Mouse (Mus musculus) lung, postnatal 4 days (tissue): ENCODE results near the gene Irf3.

Experiments
- DNase-seq, 2 experiments: peaks; one replicate each; pipeline ENCODE4 v3.0.0; 2021

Gene Irf3

DNA sequence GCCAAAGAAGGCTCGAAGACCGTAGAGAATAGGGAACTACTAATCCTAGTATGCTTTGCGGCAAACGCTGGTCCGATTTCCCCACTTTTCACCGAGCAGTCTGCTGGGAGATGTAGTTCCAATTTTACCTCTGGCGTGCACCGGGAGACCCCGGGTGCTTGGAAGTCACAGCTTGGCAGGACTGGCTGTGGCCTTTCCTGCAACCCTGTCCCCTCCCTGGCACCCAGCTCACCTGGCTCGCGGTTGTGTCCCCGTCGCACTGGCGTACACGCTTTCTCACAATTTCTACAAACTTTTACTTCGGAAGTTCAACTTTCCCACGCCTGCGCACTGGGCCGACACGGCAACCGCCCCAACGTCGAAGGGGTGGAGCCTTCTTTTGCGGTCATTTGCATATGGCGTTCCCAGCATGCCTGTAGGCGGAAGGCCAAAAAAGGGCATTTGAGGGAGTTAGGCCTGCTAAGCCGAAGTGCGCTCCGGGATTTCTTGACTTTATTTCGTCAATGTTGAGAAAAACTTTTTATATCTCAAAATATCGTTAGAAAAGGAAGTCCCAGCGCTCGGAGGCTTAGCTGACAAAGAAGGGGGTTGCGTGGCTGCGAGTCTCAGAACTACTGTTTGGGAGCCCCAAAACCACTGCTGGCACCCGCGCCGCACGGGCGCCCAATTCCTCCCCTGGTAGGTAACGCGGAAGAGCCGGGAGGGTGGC, at the start of gene Irf3:
Gene Irf3, plus strand, starts transcription at position 418 of the 709 bp plus-strand sequence.
- peak; percentile 96 to 98 for DNase-seq

DNA sequence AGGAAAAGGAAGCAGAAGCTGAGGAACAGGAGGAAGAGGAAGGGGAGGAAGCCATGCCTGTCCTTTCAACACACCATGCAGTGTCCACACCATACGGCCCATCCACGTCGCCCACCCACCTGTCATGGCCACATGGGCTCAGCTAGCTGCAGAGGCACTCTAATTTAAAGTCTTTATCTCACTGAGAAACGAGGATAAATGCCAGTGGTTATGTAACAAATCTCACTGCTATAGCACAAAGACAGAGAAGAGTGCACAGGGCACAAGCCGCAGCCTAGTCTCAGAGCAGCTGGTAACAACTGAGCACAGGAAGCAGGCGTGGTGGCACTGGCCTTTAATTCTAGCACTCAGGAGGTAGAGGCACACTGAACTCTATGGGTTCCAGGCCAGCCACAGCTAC, 47.5 kb upstream of the Irf3 start:
- no peak for DNase-seq

DNA sequence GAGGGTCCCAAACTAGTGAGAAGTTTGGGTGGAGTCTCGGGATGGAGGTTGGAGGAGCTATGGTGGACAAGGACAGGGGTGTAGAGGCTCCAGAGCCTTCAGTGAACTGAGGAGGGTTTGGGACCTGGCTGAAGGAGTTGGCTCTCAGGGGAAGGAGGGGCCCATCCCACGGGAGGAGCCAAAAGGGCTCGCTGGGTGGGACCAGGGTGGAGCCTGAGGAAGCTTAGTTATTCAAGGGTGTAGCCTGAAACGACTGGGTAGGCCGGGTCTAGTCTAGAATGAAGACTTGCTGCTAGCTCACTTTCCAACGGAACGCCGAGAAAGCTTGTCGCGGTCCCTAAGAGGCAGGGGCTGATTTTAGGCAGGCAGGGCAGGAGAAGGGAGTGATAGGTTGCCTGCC, 45.5 kb upstream of the Irf3 start:
- DNase-seq: peak; percentile 84 to 88

DNA sequence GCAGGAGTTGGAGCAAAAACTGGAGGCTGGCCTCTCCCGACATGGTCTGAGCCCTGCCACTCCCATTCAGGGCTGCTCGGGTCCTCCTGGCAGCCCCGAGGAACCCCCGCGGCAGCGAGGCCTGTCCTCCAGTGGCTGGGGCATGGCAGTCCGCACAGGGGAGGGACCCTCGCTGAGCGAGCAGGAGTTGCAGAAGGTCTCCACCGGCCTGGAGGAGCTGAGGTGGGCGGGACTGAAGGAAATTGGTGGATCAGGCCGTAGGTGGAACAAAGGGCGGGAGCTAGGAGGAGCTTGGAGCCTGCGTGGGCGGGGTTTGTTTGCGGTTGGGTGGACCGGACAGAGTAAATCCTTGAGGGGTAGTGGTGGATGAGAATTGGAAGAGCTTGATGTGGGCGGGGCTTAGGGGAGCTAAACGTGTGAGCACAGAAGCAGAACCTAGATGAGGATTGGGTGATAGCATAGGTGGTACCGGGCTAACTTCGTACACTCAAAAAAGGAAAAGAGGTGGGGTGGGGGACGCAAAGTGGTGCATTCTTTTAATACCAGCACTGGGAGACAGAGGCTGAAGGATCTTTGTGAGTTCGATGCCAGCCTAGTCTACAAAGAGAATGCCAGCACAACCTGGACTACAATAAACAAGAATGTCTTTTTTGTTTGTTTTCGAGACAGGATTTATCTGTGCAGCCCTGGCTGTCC, 44.7 kb upstream of the Irf3 start:
- DNase-seq: peak; percentile 95 to 96

DNA sequence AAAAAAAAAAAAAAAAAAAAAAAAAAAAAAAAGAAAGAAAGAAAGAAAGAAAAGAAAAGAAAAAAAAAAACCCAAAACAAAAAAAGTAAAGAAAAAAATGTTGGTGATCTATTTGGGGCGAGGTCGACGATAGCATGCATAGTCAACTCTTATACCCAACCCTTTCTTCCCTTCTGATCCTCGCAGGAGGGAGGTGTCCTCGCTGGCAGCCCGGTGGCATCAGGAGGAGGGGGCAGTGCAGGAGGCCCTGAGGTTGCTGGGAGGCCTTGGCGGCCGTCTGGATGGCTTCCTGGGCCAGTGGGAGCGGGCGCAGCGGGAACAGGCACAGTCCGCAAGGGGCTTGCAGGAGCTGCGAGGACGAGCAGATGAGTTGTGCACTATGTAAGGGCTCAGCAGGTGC, 43.9 kb upstream of the Irf3 start:
- no peak for DNase-seq

DNA sequence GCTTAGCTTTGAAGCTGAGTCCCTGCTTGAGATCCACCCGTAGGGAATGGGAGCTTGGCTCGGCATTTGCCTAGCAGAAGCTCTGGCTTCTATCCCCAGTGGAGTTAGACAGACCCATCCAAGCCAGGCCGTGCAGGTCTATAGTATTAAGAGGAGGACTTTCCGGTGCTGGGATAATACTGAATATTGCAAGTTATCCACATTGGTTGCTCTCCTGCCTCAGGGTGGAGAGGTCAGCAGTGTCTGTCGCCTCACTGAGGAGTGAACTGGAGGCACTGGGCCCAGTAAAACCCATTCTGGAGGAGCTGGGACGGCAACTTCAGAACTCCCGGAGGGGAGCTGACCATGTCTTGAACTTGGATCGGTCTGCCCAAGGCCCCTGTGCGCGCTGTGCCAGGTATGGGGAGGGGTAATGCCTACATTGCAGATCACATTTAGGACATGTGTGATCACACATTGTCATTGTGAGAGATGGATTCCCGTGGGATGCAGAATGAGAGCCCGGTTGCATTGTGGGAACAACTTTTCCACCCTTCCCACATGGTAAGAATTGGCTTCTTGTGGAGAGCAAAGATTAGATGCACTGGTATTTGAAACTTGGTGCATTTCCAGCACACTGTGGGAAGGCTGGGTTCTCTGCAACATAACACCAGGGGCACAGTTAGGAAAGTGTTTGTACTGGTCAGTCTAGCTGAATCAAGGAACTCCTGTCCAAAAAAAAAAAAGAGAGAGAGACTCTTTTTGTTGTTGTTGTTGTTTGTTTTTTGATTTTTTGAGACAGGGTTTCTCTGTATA, 43.2 kb upstream of the Irf3 start:
- no peak for DNase-seq

DNA sequence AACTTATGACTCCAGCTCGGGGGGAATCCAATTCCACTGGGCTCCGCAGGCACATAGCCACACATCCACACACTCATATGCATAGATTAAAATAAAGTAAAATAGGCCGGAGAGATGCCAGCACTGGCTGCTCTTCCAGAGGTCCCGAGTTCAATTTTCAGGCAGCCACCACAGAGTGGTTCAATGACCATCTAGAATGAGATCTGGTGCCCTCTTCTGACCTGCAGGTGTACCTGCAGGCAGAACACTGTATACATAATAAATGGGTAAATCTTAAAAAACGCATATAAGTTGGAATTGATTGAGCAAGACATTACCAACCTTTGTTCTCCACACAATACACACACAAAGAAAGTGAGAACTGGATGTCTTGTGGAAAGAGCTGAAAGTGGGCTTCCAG, 41.8 kb upstream of the Irf3 start:
- DNase-seq: no peak

DNA sequence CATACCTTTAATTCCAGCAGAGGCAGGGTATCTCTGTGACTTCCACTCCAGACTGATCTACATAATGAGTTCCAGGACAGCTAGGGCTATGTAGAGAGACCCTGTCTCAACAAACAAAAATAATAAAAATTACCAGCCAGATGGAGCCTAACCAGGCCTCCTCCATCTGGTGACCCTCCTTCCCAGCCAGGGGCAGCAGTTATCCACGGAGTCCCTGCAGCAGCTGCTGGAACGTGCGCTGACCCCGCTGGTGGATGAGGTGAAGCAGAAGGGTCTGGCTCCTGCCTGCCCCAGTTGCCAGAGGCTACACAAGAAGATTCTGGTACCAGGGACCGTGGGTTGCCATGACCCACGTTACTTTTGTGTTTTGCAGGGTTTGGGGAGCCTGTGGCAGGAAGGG, 41.2 kb upstream of the Irf3 start:
- DNase-seq: no peak

DNA sequence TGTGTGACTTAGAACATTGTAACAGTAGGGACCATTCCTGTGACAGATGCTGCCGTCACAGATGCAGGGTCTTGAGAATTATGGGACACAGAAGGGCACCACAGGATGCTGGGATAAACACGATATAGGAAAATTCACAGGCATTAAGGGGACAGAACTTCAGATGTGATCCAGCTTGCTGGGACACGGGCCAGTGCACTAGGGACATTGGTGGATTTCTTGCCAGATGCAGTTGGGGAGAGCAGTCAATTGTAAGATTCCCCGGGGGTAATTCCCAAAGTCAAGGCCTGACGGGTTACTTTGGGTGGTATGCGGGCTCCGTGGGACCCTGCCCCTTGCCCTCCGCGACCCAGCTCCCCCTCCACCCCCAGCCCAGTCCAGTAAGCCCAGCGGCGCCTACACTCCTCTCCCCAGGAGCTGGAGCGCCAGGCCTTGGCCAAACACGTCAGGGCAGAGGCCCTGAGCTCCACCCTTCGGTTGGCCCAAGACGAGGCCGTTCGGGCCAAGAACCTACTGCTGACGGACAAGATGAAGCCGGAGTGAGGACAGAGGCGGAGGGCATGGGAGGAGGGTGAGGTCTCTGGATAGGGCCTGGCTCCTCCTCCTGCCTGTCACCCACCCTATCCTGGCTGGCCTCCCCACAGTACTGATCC, 40.1 kb upstream of the Irf3 start:
- DNase-seq: peak; percentile 57 to 85

DNA sequence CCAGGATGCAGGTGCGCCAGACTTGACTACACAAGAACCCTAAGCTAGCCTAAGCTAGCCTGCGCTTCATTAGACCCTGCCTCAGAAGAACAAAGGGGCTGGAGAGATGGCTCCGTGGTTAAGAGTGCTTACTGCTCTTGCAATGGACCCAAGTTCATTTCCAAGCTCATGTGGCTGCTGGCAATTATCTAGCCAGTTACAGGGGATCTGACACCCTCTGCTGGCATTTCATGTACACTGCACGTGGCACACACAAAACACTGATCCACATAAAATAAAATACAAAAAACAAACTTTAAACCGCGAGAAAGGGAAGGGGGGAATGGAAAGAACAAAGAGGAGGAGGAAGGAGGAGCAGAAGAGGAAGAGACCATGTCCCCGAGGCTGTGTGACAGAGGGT, 39.2 kb upstream of the Irf3 start:
- DNase-seq: peak in 1 of 2 experiments; percentile 59

DNA sequence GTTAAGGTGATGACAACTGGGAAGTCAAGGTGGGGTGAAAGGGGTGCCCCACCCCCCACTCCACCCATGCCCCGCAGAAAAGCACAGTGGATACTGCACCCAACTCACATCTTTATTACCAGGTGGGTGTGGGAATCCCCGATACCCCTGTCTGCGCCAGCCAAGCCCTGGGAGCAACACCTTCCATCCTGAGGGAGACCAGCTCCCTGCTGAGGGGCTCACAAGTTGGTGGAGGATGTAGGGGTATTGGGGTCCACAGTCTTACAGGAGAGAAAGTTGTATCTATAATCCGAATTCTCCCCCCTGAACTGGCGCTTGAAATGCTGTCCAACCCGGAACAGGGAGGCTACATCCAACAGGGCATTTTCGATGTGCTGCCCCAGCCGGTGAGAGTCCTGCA, 38.2 kb upstream of the Irf3 start:
- no peak for DNase-seq

DNA sequence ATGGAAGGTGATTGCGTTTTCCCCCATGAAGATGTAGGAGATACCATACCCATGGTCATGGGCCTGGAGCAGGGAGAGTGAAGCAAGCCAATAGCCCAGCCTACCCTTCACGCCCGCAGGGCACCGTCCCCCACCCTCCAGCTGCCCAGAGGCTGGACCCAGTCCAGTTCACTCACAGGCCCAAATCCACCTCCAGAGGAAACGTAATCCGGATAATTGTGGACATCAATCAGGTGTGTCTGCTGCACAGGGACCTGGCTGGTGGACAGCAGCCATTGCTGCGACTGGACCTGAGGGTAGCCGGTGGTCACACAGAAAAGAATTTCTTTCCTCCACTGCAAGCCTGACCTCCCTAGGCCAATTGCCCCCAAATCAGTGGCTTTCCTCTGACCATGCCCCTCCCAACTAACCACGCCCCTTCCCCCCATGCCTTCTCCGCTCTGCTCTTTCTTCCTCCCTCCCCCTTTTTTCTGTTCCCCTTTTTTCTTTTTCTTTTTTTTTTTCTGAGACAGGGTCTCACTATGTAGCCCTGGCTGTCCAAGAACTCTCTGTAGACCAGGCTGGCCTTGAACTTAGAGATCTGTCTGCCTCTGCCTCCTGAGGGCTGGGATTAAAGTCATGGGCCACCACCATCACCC, 37.5 kb upstream of the Irf3 start:
- DNase-seq: no peak

DNA sequence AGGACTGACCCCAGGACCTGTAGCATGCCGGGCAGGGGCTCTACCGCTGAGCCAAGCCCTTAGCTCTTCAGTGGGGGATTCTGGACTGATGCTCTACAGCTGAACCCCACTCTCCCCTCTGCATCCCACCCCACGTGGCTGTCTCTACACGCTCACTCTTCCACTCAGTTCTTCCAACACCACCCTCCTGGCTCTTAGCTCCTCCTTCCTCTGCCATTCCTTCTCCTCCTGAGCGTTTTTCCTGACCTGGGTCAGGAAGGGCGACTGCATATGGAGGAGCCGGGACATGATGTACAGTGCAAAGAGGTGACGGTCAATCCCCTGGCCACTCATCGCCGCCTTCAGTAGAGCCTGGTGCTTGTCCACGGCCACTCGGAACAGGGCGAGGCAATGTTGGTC, 36.9 kb upstream of the Irf3 start:
- DNase-seq: no peak

DNA sequence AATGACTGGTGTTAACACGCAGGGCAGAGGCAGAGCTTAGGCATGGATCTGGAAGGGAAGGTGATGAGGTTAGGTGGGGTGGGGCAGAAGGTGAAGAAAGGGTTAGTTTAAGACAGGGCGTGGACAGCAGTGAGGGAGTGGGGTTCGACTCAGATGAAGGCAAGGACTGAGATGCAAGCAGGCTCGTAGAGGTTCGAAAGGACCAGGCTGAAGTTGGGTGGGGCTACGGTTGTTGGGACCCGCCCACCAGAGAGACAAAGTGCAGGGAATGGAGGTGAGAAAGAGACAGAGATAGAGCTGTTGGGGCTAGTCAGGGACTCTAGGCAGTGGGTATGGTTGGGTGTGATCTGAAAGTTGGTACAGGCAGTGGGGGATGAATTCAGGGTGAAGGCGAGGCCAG, 35.1 kb upstream of the Irf3 start:
- DNase-seq: no peak

DNA sequence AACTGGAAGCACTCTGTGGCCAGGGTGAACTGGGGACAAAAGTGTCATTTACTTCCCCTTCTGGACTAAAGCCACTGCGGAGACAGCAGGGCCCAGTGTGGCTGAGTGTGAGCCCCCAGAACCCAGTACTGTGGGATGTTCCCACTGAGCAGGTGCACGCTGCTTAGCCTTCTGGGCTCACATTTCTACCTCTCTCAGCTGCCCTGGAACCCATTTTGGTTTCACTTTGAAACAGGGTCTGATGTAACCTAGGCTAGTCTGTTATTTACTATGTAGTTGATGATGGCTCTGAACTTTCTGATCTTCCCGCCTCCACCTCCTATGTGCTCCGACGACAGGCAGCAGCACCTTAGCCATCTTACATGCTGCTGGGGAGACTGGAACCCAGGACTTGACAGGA, 34.6 kb upstream of the Irf3 start:
- no peak for DNase-seq

DNA sequence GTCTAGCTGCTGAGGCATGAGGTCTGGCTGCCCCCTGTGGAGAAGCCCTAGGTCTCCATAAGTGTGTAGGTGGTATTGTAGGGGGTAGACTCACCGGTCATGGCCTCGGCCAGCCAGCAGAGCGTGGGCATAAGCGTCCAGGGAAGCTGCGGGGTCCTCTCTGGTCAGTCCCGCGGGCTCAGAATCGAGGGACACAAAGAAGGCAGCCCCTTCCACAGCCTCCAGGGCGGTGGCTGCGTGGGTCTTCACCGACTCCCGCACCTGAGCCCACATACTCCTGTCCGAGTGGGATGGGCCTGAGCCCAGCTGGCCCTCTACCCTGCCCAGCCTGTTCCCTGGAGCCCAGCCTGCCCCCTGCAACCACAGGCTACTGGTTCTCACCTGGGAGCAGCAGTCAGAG, 32.5 kb upstream of the Irf3 start:
- no peak for DNase-seq

DNA sequence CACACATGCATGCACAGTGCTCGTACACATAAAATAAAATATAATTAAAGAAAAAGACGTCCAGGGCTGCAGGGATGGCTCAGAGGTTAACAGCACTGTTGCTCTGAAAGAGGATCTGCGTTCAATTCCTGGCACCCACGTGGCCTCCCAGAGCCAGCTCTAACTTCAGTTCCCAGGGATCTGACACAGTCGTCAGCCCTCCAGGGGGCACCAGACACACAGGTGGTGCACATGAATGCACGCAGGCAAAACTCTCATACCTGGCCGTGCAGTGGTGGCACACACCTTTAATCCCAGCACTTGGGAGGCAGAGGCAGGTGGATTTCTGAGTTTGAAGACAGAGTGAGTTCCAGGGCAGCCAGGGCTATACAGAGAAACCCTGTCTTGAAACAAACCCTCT, 31.5 kb upstream of the Irf3 start:
- no peak for DNase-seq

DNA sequence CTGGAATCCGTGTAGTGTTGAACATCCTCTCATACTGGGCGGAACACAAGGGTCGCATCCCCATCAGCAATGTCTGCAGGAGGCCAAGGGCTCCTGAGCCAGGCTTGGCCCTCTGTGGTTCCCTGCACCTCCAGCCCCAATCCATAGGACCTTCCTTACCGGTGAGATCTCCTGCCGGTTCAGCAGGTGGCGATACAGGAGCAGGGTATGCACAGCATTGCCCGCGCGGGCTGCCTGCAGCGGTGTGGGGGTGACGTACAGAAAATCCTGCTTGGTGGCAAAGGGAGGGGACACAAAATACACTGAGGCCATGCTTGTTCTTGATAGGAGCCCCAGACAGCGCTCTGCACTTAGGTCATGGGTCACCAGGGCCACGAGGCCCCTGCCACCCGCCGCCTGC, 30.8 kb upstream of the Irf3 start:
- DNase-seq: peak in 1 of 2 experiments; percentile 14

DNA sequence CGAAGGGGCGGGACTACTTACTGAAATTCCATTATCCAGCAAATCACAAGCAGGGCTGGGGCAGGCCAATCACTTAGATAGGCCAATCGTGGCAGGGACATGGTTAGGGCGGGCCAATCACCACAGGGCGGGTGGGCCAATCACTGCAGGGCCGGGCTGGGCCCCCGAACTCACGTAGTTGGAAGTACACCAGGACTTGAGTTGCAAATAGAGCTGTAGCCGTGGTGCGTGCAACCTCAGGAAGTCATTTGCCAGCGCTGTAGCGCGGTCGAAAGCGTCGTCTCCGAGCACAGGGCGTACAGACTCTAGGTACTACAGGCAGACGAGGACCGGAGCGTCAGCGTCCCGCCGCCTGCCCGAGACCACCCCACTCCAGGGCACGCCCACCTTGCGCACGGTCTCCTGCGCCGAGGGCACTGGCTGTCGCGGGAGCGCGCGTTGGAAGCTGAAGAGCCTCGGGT, 27.2 kb upstream of the Irf3 start:
- DNase-seq: peak; percentile 89 to 92

DNA sequence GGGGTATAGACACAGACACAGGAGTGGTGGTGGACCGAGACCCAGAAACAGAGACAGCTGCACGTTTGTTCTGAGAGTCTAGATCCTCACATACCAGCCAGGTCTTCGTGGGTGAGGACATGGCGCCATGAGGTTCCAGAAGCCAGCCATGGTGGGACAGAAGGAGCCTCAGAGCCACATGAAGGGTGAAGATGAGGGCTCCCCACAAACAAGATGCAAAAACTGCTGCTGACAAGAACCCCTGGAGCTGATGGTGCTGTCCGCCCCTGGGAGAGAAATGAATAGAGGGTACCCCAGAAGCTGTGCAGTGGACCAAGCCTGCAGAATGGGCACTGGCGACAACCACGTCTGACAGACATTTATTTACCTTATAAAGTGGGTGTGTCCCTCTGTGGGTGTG, 26.3 kb upstream of the Irf3 start:
- DNase-seq: peak in 1 of 2 experiments; percentile 15

DNA sequence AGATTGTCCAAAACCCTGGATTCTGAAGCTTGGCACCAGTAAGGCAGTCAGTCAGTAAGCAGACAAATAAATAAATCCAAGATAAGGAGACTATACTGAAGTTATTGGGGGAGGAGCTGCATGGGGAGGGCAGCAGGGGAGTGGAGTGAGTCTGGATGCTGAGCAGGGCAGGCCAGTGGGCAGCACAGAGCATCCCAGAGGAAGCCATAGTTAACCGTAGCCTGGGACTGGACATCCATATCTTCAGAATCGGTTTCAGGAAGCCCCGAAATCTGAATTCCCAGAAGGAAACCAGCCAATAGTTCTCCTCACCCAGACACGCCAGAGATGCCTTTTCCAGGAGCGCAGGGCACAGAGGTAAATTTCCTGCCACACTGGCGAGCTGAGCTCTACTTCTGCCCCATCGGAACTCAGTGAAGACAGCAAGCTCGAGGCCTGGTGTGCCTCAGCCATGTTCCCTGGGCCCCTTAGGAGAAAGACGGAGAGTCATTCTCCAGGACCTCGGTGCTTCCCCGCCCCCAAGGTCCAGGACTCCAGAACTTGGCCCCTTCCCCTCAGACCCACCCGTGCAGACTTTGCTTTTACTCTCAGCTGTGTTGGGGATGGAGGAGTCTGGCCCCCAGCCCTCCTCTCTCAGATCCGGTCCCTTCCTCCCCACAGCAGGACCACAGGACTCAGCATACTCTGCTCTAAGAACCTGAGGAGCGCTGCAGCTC, 23.9 kb upstream of the Irf3 start:
- DNase-seq: peak in 1 of 2 experiments; percentile 19
